Mouse (Mus musculus) MEL (cell line): ENCODE measurements at regions not wholly inside any gene's neighbourhood (a gene's known extent, or its start where the extent isn't known, plus 50 kb on each side); places are given as distances from the start of the nearest gene placed in this dataset.

Source experiments
- DNase-seq: peaks from one replicate; pipeline ENCODE4 v3.0.0; 2011; ENCODE audit warnings: low read depth, low spot score
- H3K27ac ChIP-seq: 2 replicates; pipeline ENCODE4 v1.5.1; 2012; ENCODE audit warnings: low read depth, mild to moderate bottlenecking, control low read depth, low read length, moderate library complexity; ENCODE audit not compliant: control insufficient read depth
- H3K27me3 ChIP-seq, 2 experiments: fragments of 150-350 bp in 1 of 2; sonication (generic) in 1 of 2; 2 replicates each; pipeline ENCODE4 v1.6.1; 2012; ENCODE audit warnings: low read length in 2 of 2, mild to moderate bottlenecking in 2 of 2, improper control_type of control experiment in 1 of 2, moderate library complexity in 1 of 2; ENCODE audit not compliant: insufficient read depth in 2 of 2, control insufficient read depth in 1 of 2
- H3K36me3 ChIP-seq, 2 experiments: 2 replicates each; pipeline ENCODE4 v1.6.1; 2012 to 2014; ENCODE audit warnings: low read length in 2 of 2, improper control_type of control experiment in 1 of 2, inconsistent platforms in 1 of 2, mild to moderate bottlenecking in 1 of 2; ENCODE audit not compliant: insufficient read depth in 2 of 2, control insufficient read depth in 1 of 2
- H3K4me1 ChIP-seq, 2 experiments: fragments of 150-350 bp in 1 of 2; sonication (generic) in 1 of 2; 2 replicates each; pipeline ENCODE4 v1.6.1; 2012; ENCODE audit warnings: low read length in 2 of 2, improper control_type of control experiment in 1 of 2, mild to moderate bottlenecking in 1 of 2; ENCODE audit not compliant: insufficient read depth in 2 of 2, control insufficient read depth in 1 of 2
- H3K4me3 ChIP-seq, 2 experiments: fragments of 150-350 bp in 1 of 2; sonication (generic) in 1 of 2; 2 replicates each; pipeline ENCODE4 v1.5.1; 2012; ENCODE audit warnings: low read depth in 2 of 2, low read length in 2 of 2, mild to moderate bottlenecking in 2 of 2, moderate library complexity in 2 of 2, control low read depth in 1 of 2, improper control_type of control experiment in 1 of 2; ENCODE audit not compliant: control insufficient read depth in 1 of 2, insufficient read depth in 1 of 2
- H3K79me2 ChIP-seq: 2 replicates; pipeline ENCODE4 v1.6.1; 2012; ENCODE audit warnings: mild to moderate bottlenecking, low read length, moderate library complexity; ENCODE audit not compliant: control insufficient read depth, poor library complexity, insufficient read depth
- H3K9ac ChIP-seq: 2 replicates; pipeline ENCODE4 v1.6.1; 2012; ENCODE audit warnings: low read depth, mild to moderate bottlenecking, control low read depth, low read length, moderate library complexity; ENCODE audit not compliant: control insufficient read depth, poor library complexity, severe bottlenecking
- H3K9me3 ChIP-seq: fragments of 150-350 bp; sonication (generic); replicated peaks from 2 replicates; pipeline ENCODE4 v1.6.1; 2012; ENCODE audit warnings: mild to moderate bottlenecking, low read length, improper control_type of control experiment, moderate library complexity; ENCODE audit not compliant: insufficient read depth
- CHD1 ChIP-seq: IDR thresholded peaks from 2 replicates; pipeline ENCODE4 v1.6.1; 2012; ENCODE audit warnings: low read depth, mild to moderate bottlenecking, inconsistent platforms, low read length, improper control_type of control experiment
- CTCF ChIP-seq, 3 experiments: IDR thresholded peaks in 2 of 3; conservative IDR thresholded peaks in 1 of 3; 2 replicates each; pipeline ENCODE4 v1.5.1; 2011 to 2012; ENCODE audit warnings: low read length in 3 of 3, low read depth in 2 of 3, mild to moderate bottlenecking in 2 of 3, improper control_type of control experiment in 1 of 3, inconsistent platforms in 1 of 3, mixed read lengths in 1 of 3, moderate library complexity in 1 of 3; ENCODE audit not compliant: control insufficient read depth in 1 of 3, insufficient read depth in 1 of 3, poor library complexity in 1 of 3, severe bottlenecking in 1 of 3
- E2F4 ChIP-seq: IDR thresholded peaks from 2 replicates; pipeline ENCODE4 v1.6.1; 2011; ENCODE audit warnings: low read depth, low read length, improper control_type of control experiment, borderline replicate concordance
- ELF1 ChIP-seq: IDR thresholded peaks from 2 replicates; pipeline ENCODE4 v1.6.1; 2014; ENCODE audit warnings: low read depth, mild to moderate bottlenecking, inconsistent platforms, low read length, improper control_type of control experiment, moderate library complexity
- EP300 ChIP-seq, 2 experiments: IDR thresholded peaks; 2 replicates each; pipeline ENCODE4 v1.6.1; 2011; ENCODE audit warnings: improper control_type of control experiment in 2 of 2, low read length in 2 of 2, low read depth in 1 of 2, mild to moderate bottlenecking in 1 of 2
- GABPA ChIP-seq: IDR thresholded peaks from 2 replicates; pipeline ENCODE4 v1.6.1; 2012; ENCODE audit warnings: low read depth, mild to moderate bottlenecking, inconsistent platforms, low read length, improper control_type of control experiment, moderate library complexity
- MAX ChIP-seq: IDR thresholded peaks from 2 replicates; pipeline ENCODE4 v1.6.1; 2011; ENCODE audit warnings: low read length, improper control_type of control experiment
- MAZ ChIP-seq: IDR thresholded peaks from 2 replicates; pipeline ENCODE4 v1.6.1; 2012; ENCODE audit warnings: low read depth, mild to moderate bottlenecking, inconsistent platforms, low read length, improper control_type of control experiment
- MYB ChIP-seq: IDR thresholded peaks from 2 replicates; pipeline ENCODE4 v1.6.1; 2011; ENCODE audit warnings: mild to moderate bottlenecking, low read depth, low read length, improper control_type of control experiment
- NRF1 ChIP-seq: IDR thresholded peaks from 2 replicates; pipeline ENCODE4 v1.6.1; 2014; ENCODE audit warnings: low read depth, mild to moderate bottlenecking, inconsistent platforms, low read length, improper control_type of control experiment, moderate library complexity; ENCODE audit not compliant: poor library complexity, insufficient read depth, severe bottlenecking
- POLR2A ChIP-seq, 2 experiments: IDR thresholded peaks; 2 replicates each; pipeline ENCODE4 v1.6.1; 2011 to 2012; ENCODE audit warnings: low read length in 2 of 2, mild to moderate bottlenecking in 2 of 2, control low read depth in 1 of 2, improper control_type of control experiment in 1 of 2, low read depth in 1 of 2, moderate library complexity in 1 of 2; ENCODE audit not compliant: control insufficient read depth in 1 of 2, insufficient read depth in 1 of 2, poor library complexity in 1 of 2
- POLR2AphosphoS5 ChIP-seq: IDR thresholded peaks from 2 replicates; pipeline ENCODE4 v1.6.1; 2012; ENCODE audit warnings: low read depth, borderline replicate concordance, mild to moderate bottlenecking, inconsistent platforms, low read length, moderate library complexity, mixed read lengths
- RAD21 ChIP-seq: IDR thresholded peaks from 2 replicates; pipeline ENCODE4 v1.6.1; 2011; ENCODE audit warnings: mild to moderate bottlenecking, low read depth, low read length, improper control_type of control experiment
- RCOR1 ChIP-seq: IDR thresholded peaks from 2 replicates; pipeline ENCODE4 v1.6.1; 2012; ENCODE audit warnings: low read depth, mild to moderate bottlenecking, inconsistent platforms, low read length, improper control_type of control experiment
- TAL1 ChIP-seq: IDR thresholded peaks from 2 replicates; pipeline ENCODE4 v1.6.1; 2012; ENCODE audit warnings: mild to moderate bottlenecking, inconsistent platforms, low read length, moderate library complexity, mixed read lengths
- TBP ChIP-seq: IDR thresholded peaks from 2 replicates; pipeline ENCODE4 v1.8.0; 2011; ENCODE audit warnings: low read depth, low read length, improper control_type of control experiment
- TCF12 ChIP-seq: IDR thresholded peaks from 2 replicates; pipeline ENCODE4 v1.6.1; 2014; ENCODE audit warnings: low read depth, mild to moderate bottlenecking, inconsistent platforms, low read length, improper control_type of control experiment, moderate library complexity
- UBTF ChIP-seq: IDR thresholded peaks from 2 replicates; pipeline ENCODE4 v1.6.1; 2012; ENCODE audit warnings: low read depth, mild to moderate bottlenecking, inconsistent platforms, low read length, improper control_type of control experiment, moderate library complexity, borderline replicate concordance; ENCODE audit not compliant: insufficient read depth
- USF2 ChIP-seq, 2 experiments: IDR thresholded peaks; 2 replicates each; pipeline ENCODE4 v1.6.1; 2011 to 2012; ENCODE audit warnings: improper control_type of control experiment in 2 of 2, low read length in 2 of 2, borderline replicate concordance in 1 of 2, inconsistent platforms in 1 of 2, low read depth in 1 of 2, mild to moderate bottlenecking in 1 of 2; ENCODE audit not compliant: insufficient read depth in 1 of 2
- ZC3H11A ChIP-seq: IDR thresholded peaks from 2 replicates; pipeline ENCODE4 v1.6.1; 2012; ENCODE audit warnings: low read depth, mild to moderate bottlenecking, inconsistent platforms, low read length, improper control_type of control experiment

GRCm38 (mm10) chr13:78571093-78571492 is 371.5 kb upstream of the Nr2f1 start (continued):
- no peak for TF ChIP-seq MAZ
- TF ChIP-seq, all 39 proteins: peak for 10

DNA sequence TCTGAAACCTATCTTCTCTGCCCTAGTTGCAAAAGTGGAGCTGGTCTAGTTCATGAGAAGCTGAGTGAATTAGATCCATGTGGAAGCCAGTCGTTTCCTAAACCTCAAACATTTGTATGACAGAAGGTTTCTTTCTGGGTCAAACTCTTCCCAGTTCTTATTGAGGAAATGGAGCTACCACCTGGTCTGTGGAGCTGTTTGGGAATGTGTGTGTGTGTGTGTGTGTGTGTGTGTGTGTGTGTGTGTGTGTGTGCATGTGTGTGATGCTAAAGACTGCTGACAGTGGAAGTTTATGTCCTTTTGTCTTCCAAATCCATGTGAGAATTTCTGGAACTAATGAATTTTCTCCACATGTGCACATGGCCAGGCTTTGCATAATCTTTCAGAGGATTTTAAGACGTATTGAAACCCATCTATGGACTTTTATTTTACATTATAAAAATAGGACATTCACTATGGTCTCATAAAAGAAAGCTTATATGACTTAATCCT is 324.9 kb upstream of the Nr2f1 start:
- Histone ChIP-seq H3K9ac (no peak overlapping the region), H3K27me3 (no peaks in the 10 kb centered on the region), H3K4me3 (no peak overlapping the region), H3K4me1 (no peaks in the 10 kb centered on the region), H3K36me3 (no peaks in the 10 kb centered on the region), H3K9me3 (no peaks in the 10 kb centered on the region), H3K27ac (no peak overlapping the region), H3K79me2 (no peaks in the 10 kb centered on the region)
- TF ChIP-seq TAL1 (no peak), CHD1 (no peak), POLR2A (IDR thresholded peaks at IDR 0.05; ENCODE audit: control insufficient read depth in 1 of 2, insufficient read depth in 1 of 2, low read depth in 1 of 2, low read length in 2 of 2, poor library complexity in 1 of 2) (no peak), RCOR1 (no peak), USF2 (IDR thresholded peaks at IDR 0.05; ENCODE audit: borderline replicate concordance in 1 of 2, insufficient read depth in 1 of 2, low read depth in 1 of 2, low read length in 2 of 2) (no peak), E2F4 (no peak), POLR2AphosphoS5 (no peak), ZC3H11A (no peak), TBP (no peak), MYB (no peak), MAX (no peak), RAD21 (no peak), UBTF (no peak), GABPA (no peak), ELF1 (no peak), MAZ (no peak), CTCF (IDR thresholded peaks at IDR 0.05 in 2 of 3, conservative IDR thresholded peaks at IDR 0.05 in 1 of 3; ENCODE audit: control insufficient read depth in 1 of 3, insufficient read depth in 1 of 3, low read depth in 2 of 3, low read length in 3 of 3, poor library complexity in 1 of 3, severe bottlenecking in 1 of 3) (no peak), NRF1 (no peak)
- DNase-seq: no peak

DNA sequence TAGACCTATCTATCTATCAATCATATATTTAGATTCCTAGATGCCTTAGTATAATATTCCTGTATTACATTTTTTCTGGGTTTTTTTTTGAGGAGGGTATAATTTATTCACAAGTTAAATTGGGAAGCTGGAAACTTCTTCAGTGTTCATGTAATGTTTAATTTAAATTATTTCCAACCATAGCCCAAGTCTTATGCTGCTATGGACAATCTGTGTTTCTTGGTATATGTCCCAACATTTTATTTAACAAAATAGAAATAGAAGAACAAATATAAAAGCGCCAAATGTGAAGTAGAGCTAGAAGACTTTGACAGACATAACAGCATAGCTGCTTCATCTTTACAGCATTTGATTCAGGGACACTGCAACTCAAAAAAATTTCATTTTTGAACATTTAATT is 321.2 kb upstream of the Nr2f1 start:
- TF ChIP-seq EP300 (IDR thresholded peaks at IDR 0.05; ENCODE audit: low read depth in 1 of 2, low read length in 2 of 2) (no peak), TCF12 (no peak), TBP (no peak)
- no peaks in the 10 kb centered on the region for H3K27me3 ChIP-seq
- no peak overlapping the region for H3K27ac ChIP-seq
- H3K36me3 ChIP-seq: no peaks in the 10 kb centered on the region
- H3K4me3 ChIP-seq: no peak overlapping the region
- no peaks in the 10 kb centered on the region for H3K4me1 ChIP-seq
- DNase-seq: no peak
- H3K79me2 ChIP-seq: no peaks in the 10 kb centered on the region
- no peaks in the 10 kb centered on the region for H3K9me3 ChIP-seq
- no peak overlapping the region for H3K9ac ChIP-seq
